Mouse (Mus musculus): ENCODE measurements around the gene Abl1. TPM values are rescaled to one million over a fixed set of nuclear protein-coding genes. Genes with fewer than 3 reads are reported as not detected.
"Not testable (repeated sequence)": the region's sequence is repeated elsewhere in the genome, so short reads cannot be mapped to it uniquely, and the experiment has no call there.

The Abl1 gene
- total RNA-seq (2021) = 10 to 100 TPM; 42.2 to 48.3 TPM
- long read RNA-seq, full-length matches to known transcripts = 2 of 13 reads
- long read RNA-seq, partial matches to known transcripts = 0 of 13 reads
- long read RNA-seq, other reads (novel, unspliced or antisense) = 11 of 13 reads

- peak; percentile 90 to 92 for DNase-seq (ENCODE audit: low spot score in 2 of 2)
Observed at GRCm38 (mm10) chr2:31688074-31688925, at the start of gene Abl1. Gene Abl1 (plus strand): TSS chr2:31688376.

GRCm38 (mm10) chr2:31638581-31639465, 49.4 kb upstream of the Abl1 start:
- no peak for DNase-seq (ENCODE audit: low spot score in 2 of 2)

- no peak for DNase-seq (ENCODE audit: low spot score in 2 of 2)
Observed at GRCm38 (mm10) chr2:31639466-31639760, 48.8 kb upstream of the Abl1 start.

GRCm38 (mm10) chr2:31639901-31640608, 48.1 kb upstream of the Abl1 start, which contains the start of gene Prdm12:
Gene Prdm12 (plus strand): TSS chr2:31640037.
- DNase-seq (ENCODE audit: low spot score in 2 of 2) = no peak

- DNase-seq (ENCODE audit: low spot score in 2 of 2) = no peak
Observed at GRCm38 (mm10) chr2:31640609-31641507, 47.3 kb upstream of the Abl1 start.

- no peak for DNase-seq (ENCODE audit: low spot score in 2 of 2)
Observed at GRCm38 (mm10) chr2:31641508-31641830, 46.7 kb upstream of the Abl1 start.

- no peak for DNase-seq (ENCODE audit: low spot score in 2 of 2)
Observed at GRCm38 (mm10) chr2:31641929-31642328, 46.2 kb upstream of the Abl1 start.

- DNase-seq (ENCODE audit: low spot score in 2 of 2) = peak; percentile 49 to 71
Observed at GRCm38 (mm10) chr2:31653971-31654853, 34.0 kb upstream of the Abl1 start.

GRCm38 (mm10) chr2:31654854-31655559, 33.2 kb upstream of the Abl1 start:
- peak; percentile 80 to 83 for DNase-seq (ENCODE audit: low spot score in 2 of 2)

- no peak for DNase-seq (ENCODE audit: low spot score in 2 of 2)
Observed at GRCm38 (mm10) chr2:31656374-31656773, 31.8 kb upstream of the Abl1 start.

GRCm38 (mm10) chr2:31662939-31663803, 25.0 kb upstream of the Abl1 start:
- DNase-seq (ENCODE audit: low spot score in 2 of 2) = no peak

- DNase-seq (ENCODE audit: low spot score in 2 of 2) = no peak
Observed at GRCm38 (mm10) chr2:31663804-31664180, 24.4 kb upstream of the Abl1 start.

- DNase-seq (ENCODE audit: low spot score in 2 of 2) = no peak
Observed at GRCm38 (mm10) chr2:31667332-31667731, 20.8 kb upstream of the Abl1 start.

GRCm38 (mm10) chr2:31670551-31671035, 17.6 kb upstream of the Abl1 start, which contains the start of gene Exosc2:
Gene Exosc2 (plus strand): TSS chr2:31670715.
- peak; percentile 87 to 90 for DNase-seq (ENCODE audit: low spot score in 2 of 2)

- DNase-seq (ENCODE audit: low spot score in 2 of 2) = no peak
Observed at GRCm38 (mm10) chr2:31678641-31679040, 9.5 kb upstream of the Abl1 start.

GRCm38 (mm10) chr2:31681051-31681707, 7.0 kb upstream of the Abl1 start:
- DNase-seq (ENCODE audit: low spot score in 2 of 2) = not testable (repeated sequence)

- no peak for DNase-seq (ENCODE audit: low spot score in 2 of 2)
Observed at GRCm38 (mm10) chr2:31681731-31682235, 6.4 kb upstream of the Abl1 start.
